Mouse (Mus musculus) midbrain, embryonic 12.5 days (tissue): ENCODE measurements around the gene Gm10721. TPM values are rescaled to one million over a fixed set of nuclear protein-coding genes. Genes with fewer than 3 reads are reported as not detected.
A peak's percentile ranks its signal among the peaks of the same experiment; 100 is the strongest.
"Not testable (repeated sequence)": the region's sequence is repeated elsewhere in the genome, so short reads cannot be mapped to it uniquely, and the experiment has no call there.

ENCODE experiments used
- ATAC-seq: fragments of 200-750 bp; cut with Nextera tagmentation; 2 replicates; pipeline ENCODE4 v1.8.0; 2017; ENCODE audit warnings: low read depth, moderate TSS enrichment, moderate library complexity; ENCODE audit not compliant: low FRiP score
- H3K27ac ChIP-seq: fragments of 300-500 bp; sonication (generic); replicated peaks from 2 replicates; pipeline ENCODE4 v1.5.1; 2016; ENCODE audit warnings: mild to moderate bottlenecking
- H3K27me3 ChIP-seq: fragments of 300-500 bp; sonication (generic); 2 replicates; pipeline ENCODE4 v1.6.1; 2016; ENCODE audit warnings: mild to moderate bottlenecking
- H3K36me3 ChIP-seq: fragments of 300-500 bp; sonication (generic); 2 replicates; pipeline ENCODE4 v1.6.1; 2016
- H3K4me1 ChIP-seq: fragments of 300-500 bp; sonication (generic); 2 replicates; pipeline ENCODE4 v1.6.1; 2016
- H3K4me2 ChIP-seq: fragments of 300-500 bp; sonication (generic); replicated peaks from 2 replicates; pipeline ENCODE4 v1.6.1; 2016; ENCODE audit warnings: mild to moderate bottlenecking, moderate library complexity
- H3K4me3 ChIP-seq: fragments of 300-500 bp; sonication (generic); 2 replicates; pipeline ENCODE4 v1.5.1; 2016; ENCODE audit warnings: mild to moderate bottlenecking
- H3K9ac ChIP-seq: fragments of 300-500 bp; sonication (generic); replicated peaks from 2 replicates; pipeline ENCODE4 v1.6.1; 2016; ENCODE audit warnings: mild to moderate bottlenecking, moderate library complexity
- H3K9me3 ChIP-seq: fragments of 300-500 bp; sonication (generic); 2 replicates; pipeline ENCODE4 v1.6.1; 2016; ENCODE audit warnings: mild to moderate bottlenecking
- WGBS: fragments of 180-500 bp; shearing (Covaris S2); methylation state at CpG from one replicate; pipeline ENCODE4 v1.1.7; 2016; 5-methylcytosine and 5-hydroxymethylcytosine counted together
- microRNA-seq: library from miRNA; unstranded; fragments of <30 nt; microRNA quantifications from one replicate; pipeline ENCODE4, GENCODE M21; 2017
- polyA plus RNA-seq: library from polyadenylated mRNA; unstranded; fragments of >200 nt; fragmentation: Nextera tagmentation; extraction: Ambion mirVana; gene quantifications from 2 replicates; pipeline ENCODE4 v1.2.1, GENCODE M21; 2016

The Gm10721 gene
- polyA plus RNA-seq, 1 experiment from 2014 or later, result not detected

DNA sequence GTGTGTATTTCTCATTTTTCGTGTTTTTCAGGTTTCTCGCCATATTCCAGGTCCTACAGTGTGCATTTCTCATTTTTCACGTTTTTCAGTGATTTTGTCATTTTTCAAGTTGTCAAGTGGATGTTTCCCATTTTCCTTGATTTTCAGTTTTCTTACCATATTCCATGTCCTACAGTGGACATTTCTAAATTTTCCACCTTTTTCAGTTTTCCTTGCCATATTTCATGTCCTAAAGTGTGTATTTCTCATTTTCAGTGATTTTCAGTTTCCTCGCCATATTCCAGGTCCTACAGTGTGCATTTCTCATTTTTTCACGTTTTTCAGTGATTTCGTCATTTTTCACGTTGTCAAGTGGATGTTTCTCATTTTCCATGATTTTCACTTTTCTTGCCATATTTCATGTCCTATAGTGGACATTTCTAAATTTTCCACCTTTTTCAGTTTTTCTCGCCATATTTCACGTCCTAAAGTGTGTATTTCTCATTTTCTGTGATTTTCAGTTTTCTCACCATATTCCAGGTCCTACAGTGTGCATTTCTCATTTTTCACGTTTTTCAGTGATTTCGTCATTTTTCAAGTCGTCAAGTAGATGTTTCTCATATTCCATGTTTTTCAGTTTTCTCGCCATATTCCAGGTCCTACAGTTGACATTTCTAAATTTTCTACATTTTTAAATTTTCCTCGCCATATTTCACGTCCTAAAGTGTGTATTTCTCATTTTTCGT, 16.5 kb downstream of the Gm10721 start:
- H3K9me3 ChIP-seq, H3K36me3 ChIP-seq, ATAC-seq, H3K27ac ChIP-seq, H3K4me3 ChIP-seq, H3K27me3 ChIP-seq, H3K4me1 ChIP-seq, H3K9ac ChIP-seq, H3K4me2 ChIP-seq: not testable (repeated sequence)
- WGBS, result 65% methylated on average over 14 of the region's 16 CpGs

DNA sequence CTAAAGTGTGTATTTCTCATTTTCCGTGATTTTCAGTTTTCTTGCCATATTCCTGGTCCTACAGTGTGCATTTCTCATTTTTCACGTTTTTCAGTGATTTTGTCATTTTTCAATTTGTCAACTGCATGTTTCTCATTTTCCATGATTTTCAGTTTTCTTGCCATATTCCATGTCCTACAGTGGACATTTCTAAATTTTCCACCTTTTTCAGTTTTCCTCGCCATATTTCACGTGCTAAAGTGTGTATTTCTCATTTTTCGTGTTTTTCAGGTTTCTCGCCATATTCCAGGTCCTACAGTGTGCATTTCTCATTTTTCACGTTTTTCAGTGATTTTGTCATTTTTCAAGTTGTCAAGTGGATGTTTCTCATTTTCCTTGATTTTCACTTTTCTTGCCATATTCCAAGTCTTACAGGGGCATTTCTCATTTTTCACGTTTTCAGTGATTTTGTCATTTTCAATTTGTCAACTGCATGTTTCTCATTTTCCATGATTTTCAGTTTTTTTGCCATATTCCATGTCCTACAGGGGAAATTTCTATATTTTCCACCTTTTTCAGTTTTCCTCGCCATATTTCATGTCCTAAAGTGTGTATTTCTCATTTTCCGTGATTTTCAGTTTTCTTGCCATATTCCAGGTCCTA, 17.9 kb downstream of the Gm10721 start:
- WGBS, result 64% methylated on average over 3 of the region's 10 CpGs
- 0 out of 2 replicates have a peak, but pooled peaks have one; percentile 25 for ATAC-seq
- H3K4me3 ChIP-seq, H3K36me3 ChIP-seq, H3K9ac ChIP-seq, H3K4me1 ChIP-seq, H3K27ac ChIP-seq, H3K4me2 ChIP-seq, H3K9me3 ChIP-seq, H3K27me3 ChIP-seq: not testable (repeated sequence)

DNA sequence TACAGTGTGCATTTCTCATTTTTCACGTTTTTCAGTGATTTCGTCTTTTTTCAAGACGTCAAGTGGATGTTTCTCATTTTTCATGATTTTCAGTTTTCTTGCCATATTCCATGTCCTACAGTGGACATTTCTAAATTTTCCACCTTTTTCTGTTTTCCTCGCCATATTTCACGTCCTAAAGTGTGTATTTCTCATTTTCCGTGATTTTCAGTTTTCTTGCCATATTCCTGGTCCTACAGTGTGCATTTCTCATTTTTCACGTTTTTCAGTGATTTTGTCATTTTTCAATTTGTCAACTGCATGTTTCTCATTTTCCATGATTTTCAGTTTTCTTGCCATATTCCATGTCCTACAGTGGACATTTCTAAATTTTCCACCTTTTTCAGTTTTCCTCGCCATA, 21.4 kb downstream of the Gm10721 start, which contains the start of gene Gm17535:
Gm17535 (plus strand) TSS at position 301 of the 400 bp plus-strand sequence.
- not testable (repeated sequence) for H3K4me1 ChIP-seq, H3K9ac ChIP-seq, H3K27ac ChIP-seq, H3K4me2 ChIP-seq, H3K36me3 ChIP-seq, ATAC-seq, H3K27me3 ChIP-seq, H3K4me3 ChIP-seq, H3K9me3 ChIP-seq
- WGBS, result 64% methylated on average over 1 of the region's 8 CpGs

DNA sequence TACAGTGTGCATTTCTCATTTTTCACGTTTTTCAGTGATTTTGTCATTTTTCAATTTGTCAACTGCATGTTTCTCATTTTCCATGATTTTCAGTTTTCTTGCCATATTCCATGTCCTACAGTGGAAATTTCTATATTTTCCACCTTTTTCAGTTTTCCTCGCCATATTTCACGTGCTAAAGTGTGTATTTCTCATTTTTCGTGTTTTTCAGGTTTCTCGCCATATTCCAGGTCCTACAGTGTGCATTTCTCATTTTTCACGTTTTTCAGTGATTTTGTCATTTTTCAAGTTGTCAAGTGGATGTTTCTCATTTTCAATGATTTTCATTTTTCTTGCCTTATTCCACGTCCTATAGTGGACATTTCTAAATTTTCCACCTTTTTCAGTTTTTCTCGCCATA, 23.6 kb downstream of the Gm10721 start, which contains the start of gene Gm10715:
Gm10715 (plus strand) TSS at position 301 of the 400 bp plus-strand sequence.
- not testable (repeated sequence) for H3K4me1 ChIP-seq, H3K27me3 ChIP-seq, H3K9ac ChIP-seq, H3K27ac ChIP-seq, H3K4me2 ChIP-seq, H3K9me3 ChIP-seq, ATAC-seq, H3K4me3 ChIP-seq, H3K36me3 ChIP-seq
- 77% methylated on average over 8 of the region's 8 CpGs for WGBS

DNA sequence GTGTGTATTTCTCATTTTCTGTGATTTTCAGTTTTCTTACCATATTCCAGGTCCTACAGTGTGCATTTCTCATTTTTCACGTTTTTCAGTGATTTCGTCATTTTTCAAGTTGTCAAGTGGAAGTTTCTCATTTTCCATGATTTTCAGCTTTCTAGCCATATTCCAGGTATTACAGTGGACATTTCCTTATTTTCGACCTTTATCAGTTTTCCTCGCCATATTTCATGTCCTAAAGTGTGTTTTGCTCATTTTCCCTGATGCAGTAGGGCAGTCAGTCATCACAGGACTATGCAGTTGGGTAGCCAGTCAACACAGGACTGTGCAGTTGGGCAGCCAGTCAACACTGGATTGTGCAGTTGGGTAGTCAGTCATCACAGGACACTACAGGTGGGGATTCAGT, 25.2 kb downstream of the Gm10721 start:
- WGBS, result 70% methylated on average over 4 of the region's 4 CpGs
- H3K27ac ChIP-seq, H3K4me3 ChIP-seq, H3K36me3 ChIP-seq, H3K4me2 ChIP-seq, H3K27me3 ChIP-seq, H3K9me3 ChIP-seq, H3K4me1 ChIP-seq, ATAC-seq, H3K9ac ChIP-seq: not testable (repeated sequence)

Small RNA genes lying within 50 kb of the gene (microRNA-seq; reads per million reads assigned to microRNA genes)
- gene Mir101c, result not detected

Other genes with a start within 250 kb of the Gm10721 start
- not detected in 2 replicates for gene Gm10722, start 12.2 kb upstream of the Gm10721 start, polyA plus RNA-seq
- 0.37 TPM in 1 of 2 replicates, not detected in the other for gene Gm11168, start 9.8 kb upstream of the Gm10721 start, polyA plus RNA-seq
- not detected in 2 replicates for gene Gm10720, start 2.5 kb downstream of the Gm10721 start, polyA plus RNA-seq
- gene Gm10719, start 4.3 kb downstream of the Gm10721 start, polyA plus RNA-seq, result 0.50 and 0.65 TPM in 2 replicates
- 0.50 and 1.1 TPM in 2 replicates for gene Gm10718, start 10.4 kb downstream of the Gm10721 start, polyA plus RNA-seq
- 1.3 and 1.5 TPM in 2 replicates for gene Gm10717, start 12.3 kb downstream of the Gm10721 start, polyA plus RNA-seq
- not detected in 2 replicates for gene Gm17535, start 21.5 kb downstream of the Gm10721 start, polyA plus RNA-seq
- gene Gm10715, start 23.7 kb downstream of the Gm10721 start, polyA plus RNA-seq, result not detected in 2 replicates